Mouse (Mus musculus) hindbrain, embryonic 14.5 days (tissue): ENCODE measurements around the gene Gjc3. TPM values are rescaled to one million over a fixed set of nuclear protein-coding genes. Genes with fewer than 3 reads are reported as not detected.

ENCODE experiments used
- ATAC-seq: fragments of 200-750 bp; cut with Nextera tagmentation; 2 replicates; pipeline ENCODE4 v1.8.0; 2017; ENCODE audit warnings: moderate number of reproducible peaks, mild to moderate bottlenecking, moderate TSS enrichment, moderate library complexity; ENCODE audit not compliant: low FRiP score
- DNase-seq: peaks from one replicate; pipeline ENCODE4 v3.0.0-alpha.2; 2015; ENCODE audit warnings: low spot score
- H3K27ac ChIP-seq: fragments of 300-500 bp; sonication (generic); 2 replicates; pipeline ENCODE4 v1.5.1; 2014; ENCODE audit warnings: mild to moderate bottlenecking, moderate library complexity
- H3K27me3 ChIP-seq: fragments of 300-500 bp; sonication (generic); 2 replicates; pipeline ENCODE4 v1.6.1; 2014; ENCODE audit warnings: mild to moderate bottlenecking, low read length, mixed read lengths; ENCODE audit not compliant: control insufficient read depth, insufficient read depth
- H3K36me3 ChIP-seq: fragments of 300-500 bp; sonication (generic); replicated peaks from 2 replicates; pipeline ENCODE4 v1.6.1; 2014; ENCODE audit not compliant: control insufficient read depth, insufficient read depth
- H3K4me1 ChIP-seq: fragments of 300-500 bp; sonication (generic); replicated peaks from 2 replicates; pipeline ENCODE4 v1.6.1; 2014; ENCODE audit warnings: antibody characterized with exemption, low read length, mixed read lengths; ENCODE audit not compliant: control insufficient read depth, insufficient read depth
- H3K4me2 ChIP-seq: fragments of 300-500 bp; sonication (generic); replicated peaks from 2 replicates; pipeline ENCODE4 v1.6.1; 2014; ENCODE audit warnings: mild to moderate bottlenecking, moderate library complexity
- H3K4me3 ChIP-seq: fragments of 300-500 bp; sonication (generic); replicated peaks from 2 replicates; pipeline ENCODE4 v1.5.1; 2014; ENCODE audit warnings: mild to moderate bottlenecking, low read length
- H3K9ac ChIP-seq: fragments of 300-500 bp; sonication (generic); 2 replicates; pipeline ENCODE4 v1.6.1; 2014
- H3K9me3 ChIP-seq: fragments of 300-500 bp; sonication (generic); 2 replicates; pipeline ENCODE4 v1.6.1; 2016; ENCODE audit warnings: low read length; ENCODE audit not compliant: control insufficient read depth
- WGBS: fragments of 180-500 bp; shearing (Covaris S2); extraction: QIAGEN DNeasy Blood & Tissue Kit; methylation state at CpG from one replicate; pipeline ENCODE4 v1.1.7; 2014; 5-methylcytosine and 5-hydroxymethylcytosine counted together
- polyA plus RNA-seq: library from polyadenylated mRNA; unstranded; fragments of >200 nt; fragmentation: Nextera tagmentation; extraction: Ambion mirVana; gene quantifications from 2 replicates; pipeline ENCODE4 v1.2.1, GENCODE M21; 2014

The Gjc3 gene
- polyA plus RNA-seq: 0.80 and 1.2 TPM in 2 replicates

DNA sequence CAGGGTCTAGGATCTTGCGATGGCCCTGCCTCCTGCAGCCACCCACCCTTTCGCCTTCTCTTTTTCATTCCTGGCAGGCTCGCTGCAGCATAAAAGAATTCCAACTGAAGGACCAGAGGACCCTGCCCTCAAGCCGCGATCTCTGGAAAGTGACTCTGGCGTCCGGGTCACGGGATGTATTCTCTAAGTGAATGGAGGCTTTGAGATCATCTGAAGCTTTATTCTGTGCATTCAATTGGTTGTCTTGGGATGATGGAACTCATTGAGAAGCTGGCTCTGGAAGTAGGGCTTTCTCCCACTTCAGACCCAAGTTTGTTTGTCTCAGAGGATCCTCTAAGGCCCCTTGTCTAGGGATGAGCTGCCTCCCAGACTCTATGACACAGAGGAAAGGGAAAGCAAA is at the start of gene Gjc3:
Gene Gjc3, minus strand, starts transcription at position 154 of the 400 bp plus-strand sequence.
- no peaks in the 10 kb centered on the region for H3K27me3 ChIP-seq
- no peak within 1 kb of the TSS for H3K27ac ChIP-seq
- WGBS: 53% methylated on average over 8 of the region's 8 CpGs
- DNase-seq (no peak), ATAC-seq (no peak)
- H3K4me1 ChIP-seq: no peaks in the 10 kb centered on the region
- H3K36me3 ChIP-seq: no peaks in the 10 kb centered on the region
- no peak within 1 kb of the TSS for H3K4me3 ChIP-seq
- no peaks in the 10 kb centered on the region for H3K9me3 ChIP-seq
- H3K4me2 ChIP-seq: no peak within 1 kb of the TSS
- H3K9ac ChIP-seq: no peak within 1 kb of the TSS

DNA sequence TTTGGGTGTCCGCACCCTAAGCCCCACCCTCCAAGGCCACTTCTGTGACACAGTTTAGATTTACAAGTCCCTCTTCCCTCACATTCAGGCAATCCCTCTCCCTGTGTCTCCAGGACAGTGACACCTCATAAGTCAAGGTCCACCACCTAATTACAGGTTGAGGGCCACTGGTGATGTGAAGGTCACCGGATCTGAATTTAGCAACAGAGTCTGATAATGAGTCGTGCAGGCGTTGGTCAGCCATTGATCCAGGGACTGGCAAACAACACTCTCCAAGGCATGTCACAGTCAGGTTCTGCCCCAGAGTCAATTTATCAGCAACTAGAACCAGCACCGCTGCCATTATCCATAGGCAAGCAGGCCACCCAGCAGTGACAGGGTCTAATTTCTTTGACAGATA is 49.5 kb upstream of the Gjc3 start:
- H3K4me3 ChIP-seq: no peak overlapping the region
- ATAC-seq (no peak), DNase-seq (no peak)
- no peaks in the 10 kb centered on the region for H3K27me3 ChIP-seq
- WGBS: 93% methylated on average over 5 of the region's 5 CpGs
- H3K36me3 ChIP-seq: no peaks in the 10 kb centered on the region
- no peak overlapping the region for H3K9ac ChIP-seq
- H3K27ac ChIP-seq: no peak overlapping the region
- H3K9me3 ChIP-seq: no peaks in the 10 kb centered on the region
- no peaks in the 10 kb centered on the region for H3K4me1 ChIP-seq
- H3K4me2 ChIP-seq: no peak overlapping the region

GRCm38 (mm10) chr5:138009437-138009836 is 46.5 kb upstream of the Gjc3 start:
- Histone ChIP-seq H3K27me3 (no peaks in the 10 kb centered on the region), H3K4me2 (no peak overlapping the region), H3K4me3 (no peak overlapping the region), H3K36me3 (no peaks in the 10 kb centered on the region), H3K9ac (no peak overlapping the region), H3K4me1 (no peaks in the 10 kb centered on the region), H3K9me3 (no peaks in the 10 kb centered on the region), H3K27ac (no peak overlapping the region)
- ATAC-seq (no peak), DNase-seq (no peak)
- 89% methylated on average over 5 of the region's 5 CpGs for WGBS

GRCm38 (mm10) chr5:137986351-137986750 is 23.5 kb upstream of the Gjc3 start:
- no peak overlapping the region for H3K9ac ChIP-seq
- no peaks in the 10 kb centered on the region for H3K27me3 ChIP-seq
- ATAC-seq: no peak
- no peaks in the 10 kb centered on the region for H3K4me1 ChIP-seq
- WGBS: 93% methylated on average over 1 of the region's 1 CpGs
- H3K9me3 ChIP-seq: no peaks in the 10 kb centered on the region
- H3K4me3 ChIP-seq: no peak overlapping the region
- DNase-seq: no peak
- H3K36me3 ChIP-seq: no peaks in the 10 kb centered on the region
- no peak overlapping the region for H3K27ac ChIP-seq
- no peak overlapping the region for H3K4me2 ChIP-seq

DNA sequence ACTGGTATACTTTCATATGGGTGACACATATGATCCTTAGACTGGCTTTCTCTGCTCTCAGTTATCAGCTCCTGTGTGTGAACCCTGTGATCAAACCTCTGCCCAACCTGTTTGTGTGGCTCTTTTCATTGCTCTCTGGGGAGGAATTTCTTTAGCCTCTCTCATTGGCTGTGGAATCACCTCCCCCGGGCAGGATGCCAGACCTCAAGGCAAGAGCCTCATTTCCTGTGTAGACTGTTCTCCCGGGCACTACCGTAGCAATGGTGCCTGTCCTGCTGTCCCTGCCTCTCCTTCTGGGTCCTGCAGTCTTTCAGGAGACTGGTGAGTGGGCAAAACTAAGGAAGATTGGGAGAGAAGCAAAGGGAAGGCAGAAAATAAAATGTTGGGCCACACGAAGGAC is 18.4 kb upstream of the Gjc3 start, which contains the start of gene Azgp1:
Gene Azgp1, plus strand, starts transcription at position 221 of the 400 bp plus-strand sequence.
- H3K9ac ChIP-seq: no peak within 1 kb of the TSS
- no peaks in the 10 kb centered on the region for H3K36me3 ChIP-seq
- no peaks in the 10 kb centered on the region for H3K27me3 ChIP-seq
- DNase-seq: no peak
- H3K27ac ChIP-seq: no peak within 1 kb of the TSS
- H3K4me2 ChIP-seq: no peak within 1 kb of the TSS
- WGBS: 82% methylated on average over 4 of the region's 4 CpGs
- H3K9me3 ChIP-seq: no peaks in the 10 kb centered on the region
- ATAC-seq: no peak
- no peaks in the 10 kb centered on the region for H3K4me1 ChIP-seq
- H3K4me3 ChIP-seq: no peak within 1 kb of the TSS

- Histone ChIP-seq H3K9ac (no peak overlapping the region), H3K27me3 (no peaks in the 10 kb centered on the region), H3K4me3 (no peak overlapping the region), H3K4me1 (no peaks in the 10 kb centered on the region), H3K4me2 (no peak overlapping the region), H3K27ac (no peak overlapping the region), H3K9me3 (no peaks in the 10 kb centered on the region), H3K36me3 (no peaks in the 10 kb centered on the region)
- DNase-seq: no peak
- WGBS: 85% methylated on average over 2 of the region's 2 CpGs
- ATAC-seq: no peak
Observed at GRCm38 (mm10) chr5:137979081-137979480, 16.2 kb upstream of the Gjc3 start.

- no peak for DNase-seq
- no peak for ATAC-seq
- no peak overlapping the region for H3K4me2 ChIP-seq
- no peak overlapping the region for H3K4me3 ChIP-seq
- no peak overlapping the region for H3K27ac ChIP-seq
- no peaks in the 10 kb centered on the region for H3K4me1 ChIP-seq
- no peaks in the 10 kb centered on the region for H3K36me3 ChIP-seq
- H3K9me3 ChIP-seq: no peaks in the 10 kb centered on the region
- H3K9ac ChIP-seq: no peak overlapping the region
- H3K27me3 ChIP-seq: no peaks in the 10 kb centered on the region
- 54% methylated on average over 1 of the region's 1 CpGs for WGBS
Observed at GRCm38 (mm10) chr5:137977291-137977690, 14.4 kb upstream of the Gjc3 start.

DNA sequence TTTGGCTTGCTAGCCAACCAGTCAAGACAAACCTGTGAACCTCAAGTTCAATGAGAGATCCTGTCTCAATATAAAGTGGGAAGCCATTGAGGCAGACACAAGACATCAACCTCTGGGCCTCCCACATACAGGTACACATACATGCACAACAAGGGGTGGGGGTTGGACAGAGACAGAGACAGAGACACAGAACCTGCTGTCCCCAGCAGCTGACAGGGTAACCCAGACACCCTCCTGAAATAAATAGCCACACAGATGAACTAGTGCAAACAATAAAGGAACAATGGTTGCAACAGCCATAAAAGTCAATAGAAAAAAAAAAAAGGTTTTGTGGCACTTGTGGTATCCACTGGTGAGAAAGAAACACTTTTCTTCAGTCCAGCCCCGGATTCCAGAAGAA is 12.5 kb upstream of the Gjc3 start:
- WGBS: 53% methylated on average over 1 of the region's 1 CpGs

DNA sequence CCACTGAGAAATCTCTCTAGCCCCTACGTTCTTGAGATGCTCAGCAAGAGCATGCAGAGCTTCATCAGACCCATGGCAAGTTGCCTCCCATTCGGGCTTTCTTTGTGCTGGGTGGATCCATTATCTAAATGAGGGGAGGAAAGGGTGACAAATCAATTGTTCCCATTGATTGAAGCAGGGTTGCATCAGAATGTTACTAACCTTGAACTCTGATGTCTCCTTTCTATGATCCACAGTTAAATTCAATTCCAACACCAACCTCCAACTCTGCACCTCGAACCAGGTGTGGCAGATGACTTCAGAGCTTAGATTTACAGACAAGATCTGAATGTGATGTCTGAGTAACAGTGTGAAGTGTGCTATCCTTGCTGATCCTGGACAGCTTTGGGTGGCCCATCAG is 11.8 kb upstream of the Gjc3 start:
- no peak for ATAC-seq

More for the DNA sequence above, 12.5 kb upstream of the Gjc3 start:
- Histone ChIP-seq H3K27me3 (no peaks in the 10 kb centered on the region), H3K4me3 (no peak overlapping the region), H3K36me3 (no peaks in the 10 kb centered on the region), H3K27ac (no peak overlapping the region), H3K9me3 (no peaks in the 10 kb centered on the region), H3K4me1 (no peaks in the 10 kb centered on the region), H3K9ac (no peak overlapping the region), H3K4me2 (no peak overlapping the region)
- DNase-seq (no peak), ATAC-seq (no peak)

DNA sequence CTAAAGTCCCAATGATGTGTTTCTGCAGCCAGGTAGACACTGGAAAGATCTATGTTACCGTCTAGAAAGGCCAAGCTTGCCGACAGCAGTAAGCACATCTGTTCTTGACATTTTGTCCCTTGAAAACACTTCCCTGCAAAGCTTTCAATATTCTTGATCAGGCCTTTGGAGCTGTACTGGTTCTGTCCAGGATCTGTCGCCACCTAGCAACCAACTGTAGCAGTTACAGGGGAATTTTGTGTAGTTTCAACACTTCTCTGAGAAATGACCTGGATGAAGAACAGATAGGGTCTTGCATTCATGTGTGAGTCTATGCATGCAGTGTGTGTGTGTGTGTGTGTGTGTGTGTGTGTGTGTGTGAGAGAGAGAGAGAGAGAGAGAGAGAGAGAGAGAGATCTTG is 10.8 kb upstream of the Gjc3 start:
- no peak for ATAC-seq

More for the DNA sequence above, 11.8 kb upstream of the Gjc3 start:
- H3K27ac ChIP-seq: no peak overlapping the region
- no peaks in the 10 kb centered on the region for H3K27me3 ChIP-seq
- no peak overlapping the region for H3K4me2 ChIP-seq
- WGBS: 72% methylated on average over 3 of the region's 3 CpGs
- no peaks in the 10 kb centered on the region for H3K36me3 ChIP-seq
- H3K9me3 ChIP-seq: no peaks in the 10 kb centered on the region
- no peak overlapping the region for H3K9ac ChIP-seq
- H3K4me1 ChIP-seq: no peaks in the 10 kb centered on the region
- H3K4me3 ChIP-seq: no peak overlapping the region
- DNase-seq: no peak

More for the DNA sequence above, 10.8 kb upstream of the Gjc3 start:
- no peak overlapping the region for H3K4me3 ChIP-seq
- no peak for DNase-seq
- H3K9ac ChIP-seq: no peak overlapping the region
- no peaks in the 10 kb centered on the region for H3K9me3 ChIP-seq
- no peak overlapping the region for H3K4me2 ChIP-seq
- 55% methylated on average over 3 of the region's 3 CpGs for WGBS
- no peaks in the 10 kb centered on the region for H3K4me1 ChIP-seq
- H3K27ac ChIP-seq: no peak overlapping the region
- H3K36me3 ChIP-seq: no peaks in the 10 kb centered on the region
- no peaks in the 10 kb centered on the region for H3K27me3 ChIP-seq
